In the genomic region with DNA sequence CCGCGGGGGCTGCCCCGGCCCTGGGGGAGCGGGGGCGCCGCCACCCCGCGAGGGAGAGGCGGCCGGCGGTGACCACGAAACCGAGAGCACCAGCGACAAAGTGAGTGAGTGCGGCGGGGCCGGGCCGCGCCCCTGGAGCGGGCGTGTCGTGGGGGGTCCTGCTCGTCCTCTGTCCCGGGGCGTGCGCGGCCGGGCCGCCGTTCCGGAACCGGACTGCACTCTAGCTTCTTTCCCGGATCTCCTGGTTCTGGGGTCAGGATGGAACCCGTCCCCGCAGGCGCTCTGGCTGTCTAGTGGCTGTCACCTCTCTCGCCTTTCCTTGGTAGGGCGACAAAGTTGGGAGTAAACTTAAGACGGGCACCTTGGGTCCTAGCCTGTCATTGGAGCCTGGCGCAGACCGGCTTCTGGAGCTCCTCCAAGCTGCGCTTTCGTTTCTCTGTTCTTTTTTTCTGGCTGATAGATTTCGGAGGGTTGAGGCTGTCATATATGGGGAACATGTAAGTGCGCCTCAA, we compare ENCODE assay signal across 7 mouse cellular contexts. TPM values are rescaled to one million over a fixed set of nuclear protein-coding genes. Genes with fewer than 3 reads are reported as not detected.
DNase-seq lines count a peak whose midpoint lies in the region; ATAC-seq and TF ChIP-seq lines count a peak whose summit lies in the region.

No protein-coding gene starts in this region.

- in situ Hi-C loops in Patski (cut with MboI; ENCODE audit: low pct_unique_long_range_greater_than_20kb) = no loop called here

- POLR2A ChIA-PET in Patski (lab: Charles Lee) = interaction anchor here (1.2 to 1.5 kb wide), 3 partner anchors 13 to 56 kb away, joined by 3 to 5 read pairs (median 5); no protein-coding TSS in a partner anchor

- 1% methylated on average over 44 of the region's 45 CpGs for WGBS in forebrain, embryonic 12.5 days
- 1% methylated on average over 23 of the region's 45 CpGs for WGBS in limb, embryonic 11.5 days
- WGBS in midbrain, embryonic 13.5 days = 2% methylated on average over 31 of the region's 45 CpGs

- DNase-seq in Patski (ENCODE audit: low read depth, low spot score) = no peak
- peak; percentile 51 for DNase-seq in adrenal gland, postnatal 14 days
- DNase-seq in heart, postnatal 4 days = peak; percentile 26
- DNase-seq in limb, embryonic 11.5 days (ENCODE audit: low spot score) = peak; percentile 54

- no peak for TF ChIP-seq CTCF in Patski (IDR thresholded peaks at IDR 0.05)

- H3K27ac ChIP-seq in forebrain, embryonic 12.5 days = no peak overlapping the region
- H3K27ac ChIP-seq in limb, embryonic 11.5 days (replicated peaks; ENCODE audit: low read depth, low read length) = no peak overlapping the region
- H3K27ac ChIP-seq in midbrain, embryonic 13.5 days = no peak overlapping the region

- H3K9ac ChIP-seq in forebrain, embryonic 12.5 days = peak overlapping the region; percentile 65
- peak overlapping the region; percentile 62 for H3K9ac ChIP-seq in limb, embryonic 11.5 days (ENCODE audit: low read length)
- H3K9ac ChIP-seq in midbrain, embryonic 13.5 days (replicated peaks) = peak overlapping the region; percentile 73

- no peaks in the 10 kb centered on the region for H3K27me3 ChIP-seq in Patski
- peaks cover 82% of the 10 kb centered on the region for H3K27me3 ChIP-seq in forebrain, embryonic 12.5 days
- peaks cover 49% of the 10 kb centered on the region for H3K27me3 ChIP-seq in limb, embryonic 11.5 days (ENCODE audit: control insufficient read depth, insufficient read depth, low read length)
- H3K27me3 ChIP-seq in midbrain, embryonic 13.5 days = peaks cover 86% of the 10 kb centered on the region

- H3K36me3 ChIP-seq in forebrain, embryonic 12.5 days (replicated peaks) = no peaks in the 10 kb centered on the region
- H3K36me3 ChIP-seq in limb, embryonic 11.5 days (ENCODE audit: control insufficient read depth, insufficient read depth, low read length) = no peaks in the 10 kb centered on the region
- H3K36me3 ChIP-seq in midbrain, embryonic 13.5 days = no peaks in the 10 kb centered on the region

- H3K4me2 ChIP-seq in forebrain, embryonic 12.5 days = peak overlapping the region; percentile 95
- peak overlapping the region; percentile 99 for H3K4me2 ChIP-seq in limb, embryonic 11.5 days (ENCODE audit: low read depth, severe bottlenecking)
- H3K4me2 ChIP-seq in midbrain, embryonic 13.5 days (replicated peaks) = peak overlapping the region; percentile 99

- peak; percentile 18 for ATAC-seq in Patski
- ATAC-seq in forebrain, embryonic 12.5 days (ENCODE audit: low FRiP score) = peak; percentile 71
- ATAC-seq in limb, embryonic 11.5 days (ENCODE audit: insufficient number of reproducible peaks, low FRiP score, low TSS enrichment, low read depth) = peak; percentile 65; the same call in 1 of the 2 replicates
- ATAC-seq in midbrain, embryonic 13.5 days = no peak; the same call in 1 of the 2 replicates
- ATAC-seq in activated CD4-positive, CD25-positive, alpha-beta regulatory T cell, adult 4 months = no peak

- H3K4me1 ChIP-seq in forebrain, embryonic 12.5 days = peaks cover 9% of the 10 kb centered on the region; the same call in 1 of the 2 replicates
- H3K4me1 ChIP-seq in limb, embryonic 11.5 days (ENCODE audit: control insufficient read depth, insufficient read depth, low read length) = peaks cover 5% of the 10 kb centered on the region; the same call in 1 of the 2 replicates
- peaks cover 10% of the 10 kb centered on the region for H3K4me1 ChIP-seq in midbrain, embryonic 13.5 days (replicated peaks)

- CTCF ChIA-PET in Patski (lab: Charles Lee) = interaction anchor here (1.2 to 3.2 kb wide), 3 partner anchors 14 to 29 kb away, joined by 3 to 11 read pairs (median 5); no protein-coding TSS in a partner anchor

- H3K4me3 ChIP-seq in forebrain, embryonic 12.5 days (replicated peaks) = peak overlapping the region; percentile 65
- H3K4me3 ChIP-seq in limb, embryonic 11.5 days (ENCODE audit: low read depth, low read length) = peak overlapping the region; percentile 55
- peak overlapping the region; percentile 73 for H3K4me3 ChIP-seq in midbrain, embryonic 13.5 days (replicated peaks)

- no peaks in the 10 kb centered on the region for H3K9me3 ChIP-seq in forebrain, embryonic 12.5 days
- H3K9me3 ChIP-seq in limb, embryonic 11.5 days (ENCODE audit: control insufficient read depth, low read length) = no peaks in the 10 kb centered on the region
- no peaks in the 10 kb centered on the region for H3K9me3 ChIP-seq in midbrain, embryonic 13.5 days

RNA-seq across cellular contexts. Expression of gene Cds1, which starts 0.5 kb away (rescaled TPM):
- polyA plus RNA-seq in Patski (2021) = 24.1 TPM
- total RNA-seq in adrenal gland, postnatal 14 days (2021) = 10.1 and 11.0 TPM in 2 replicates
- 1.2 and 1.5 TPM in 2 replicates for polyA plus RNA-seq in forebrain, embryonic 12.5 days (2016; fragmentation: Nextera tagmentation; extraction: Ambion mirVana)
- total RNA-seq in heart, postnatal 4 days (2021) = 1 to 10 TPM; 2.2 to 3.8 TPM
- polyA plus RNA-seq in limb, embryonic 11.5 days (2014; fragmentation: Nextera tagmentation; extraction: Ambion mirVana) = 0.97 and 1.2 TPM in 2 replicates
- polyA plus RNA-seq in midbrain, embryonic 13.5 days (2015; fragmentation: Nextera tagmentation; extraction: Ambion mirVana) = 3.0 and 3.7 TPM in 2 replicates
- not detected for polyA plus RNA-seq in activated CD4-positive, CD25-positive, alpha-beta regulatory T cell, adult 4 months (2017; shearing (Covaris generic))

Comparison
In these comparisons a context has a peak if more than half of its experiments do, and no peak if none do; other contexts are left out.
1. ATAC-seq: peak in Patski (single experiment), forebrain, embryonic 12.5 days (single experiment) and limb, embryonic 11.5 days (single experiment); none in midbrain, embryonic 13.5 days (single experiment) and activated CD4-positive, CD25-positive, alpha-beta regulatory T cell, adult 4 months (single experiment).
2. Peak in every context shown above with its lines, with median percentiles within 50 percentile points of each other: H3K4me2 ChIP-seq, H3K4me3 ChIP-seq and H3K9ac ChIP-seq.